Mouse (Mus musculus): Measurements from ENCODE around the gene Asic2. TPM values are rescaled to one million over a fixed set of nuclear protein-coding genes. Genes with fewer than 3 reads are reported as not detected.

Asic2 gene
- polyA plus RNA-seq, 1 experiment from 2014 or later, result 17.7 TPM

DNA sequence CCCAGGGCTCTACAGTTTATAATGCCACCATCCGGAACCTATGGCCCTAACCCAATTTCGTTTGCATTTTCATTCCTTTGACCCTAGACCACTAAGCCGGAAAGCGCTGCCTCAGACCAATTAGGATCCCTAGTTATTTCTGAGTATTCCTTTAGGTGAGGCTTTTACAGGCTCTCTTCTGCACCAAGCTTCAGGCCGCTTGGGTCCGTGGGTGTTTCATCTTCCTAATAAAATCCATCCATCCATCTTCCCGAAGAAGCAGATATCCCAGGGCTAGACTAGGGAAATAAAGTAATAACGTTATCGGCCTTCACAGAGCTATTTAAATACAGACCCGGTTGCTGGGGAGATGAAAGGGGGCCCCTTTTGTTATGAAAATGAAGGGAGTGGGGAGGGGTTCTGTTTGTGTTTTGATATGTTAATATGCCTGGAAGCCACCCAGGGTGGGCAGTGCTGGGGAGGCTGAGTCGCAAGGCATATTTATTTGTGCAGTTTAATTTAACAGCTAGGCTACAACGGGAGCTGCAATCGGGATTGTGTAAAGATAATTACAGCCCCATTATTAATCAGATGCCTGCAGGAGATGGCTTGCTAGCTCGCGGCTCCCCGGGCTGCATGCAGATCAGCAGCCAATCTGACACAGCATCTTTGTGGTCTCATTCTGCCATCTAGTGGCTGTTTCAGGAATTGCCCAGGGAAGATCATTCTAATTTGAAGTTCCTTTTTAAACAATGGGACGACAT is 355.3 kb downstream of the Asic2 start:
- no peaks in the 10 kb centered on the region for H3K36me3 ChIP-seq
- H3K9ac ChIP-seq, result peak overlapping the region; percentile 40
- H3K9me3 ChIP-seq, result no peaks in the 10 kb centered on the region
- peak overlapping the region; percentile 58 for H3K4me2 ChIP-seq
- H3K27ac ChIP-seq (replicated peaks), result peak overlapping the region; percentile 85
- peak; percentile 89 for ATAC-seq (ENCODE audit: low FRiP score, low read depth)
- peak overlapping the region; percentile 24 for H3K4me3 ChIP-seq
- under 1% methylated on average over 17 of the region's 17 CpGs for WGBS
- H3K27me3 ChIP-seq, result no peaks in the 10 kb centered on the region
- H3K4me1 ChIP-seq (replicated peaks), result peaks cover 28% of the 10 kb centered on the region

DNA sequence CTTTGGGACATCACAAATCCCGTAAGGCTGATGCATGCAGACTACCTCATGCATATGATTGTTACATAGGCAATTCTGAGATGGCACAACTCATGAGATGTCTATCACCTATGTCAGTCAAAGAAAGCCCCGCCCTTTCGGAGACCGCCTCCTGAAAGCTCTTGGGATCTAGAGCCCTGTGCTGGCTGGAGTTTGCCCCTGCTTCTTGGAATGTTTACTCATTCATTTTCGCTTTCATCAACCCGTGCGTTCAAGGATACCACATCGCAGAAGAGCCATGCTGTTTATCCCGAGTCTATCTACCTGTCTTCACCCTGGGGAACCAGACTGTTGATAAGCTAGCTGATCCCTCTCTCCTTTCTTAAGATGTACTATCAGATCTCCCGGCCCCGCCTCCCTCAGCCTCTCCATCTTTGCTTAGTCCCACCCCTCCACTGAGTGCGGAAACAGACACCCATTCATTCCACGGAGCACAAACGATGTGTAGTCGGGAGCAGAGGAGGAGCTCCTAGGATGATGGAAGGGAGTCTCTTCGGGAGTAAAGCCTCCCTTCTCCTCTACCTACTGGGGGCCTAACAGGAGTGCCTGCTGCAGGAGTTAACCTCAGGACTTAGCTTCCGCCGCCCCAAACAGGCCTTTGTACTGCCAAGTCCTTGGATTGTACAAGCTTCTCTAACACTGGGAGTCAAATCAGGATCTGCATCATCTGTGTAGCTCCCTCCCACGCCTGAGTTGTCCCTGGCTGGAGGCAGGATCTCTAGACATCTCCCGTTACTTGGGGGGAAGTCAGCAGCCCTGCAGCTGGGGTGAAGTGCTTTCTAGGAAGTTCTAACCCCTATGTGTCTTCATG is 356.1 kb downstream of the Asic2 start:
- no peaks in the 10 kb centered on the region for H3K9me3 ChIP-seq
- peaks cover 28% of the 10 kb centered on the region for H3K4me1 ChIP-seq (replicated peaks)
- H3K27ac ChIP-seq (replicated peaks), result peak overlapping the region; percentile 85
- H3K9ac ChIP-seq, result peak overlapping the region; percentile 32
- WGBS, result 7% methylated on average over 20 of the region's 20 CpGs
- no peaks in the 10 kb centered on the region for H3K27me3 ChIP-seq
- H3K4me3 ChIP-seq, result peak overlapping the region; percentile 24
- H3K4me2 ChIP-seq, result peak overlapping the region; percentile 58
- no peaks in the 10 kb centered on the region for H3K36me3 ChIP-seq
- peak; percentile 81 for ATAC-seq (ENCODE audit: low FRiP score, low read depth)

DNA sequence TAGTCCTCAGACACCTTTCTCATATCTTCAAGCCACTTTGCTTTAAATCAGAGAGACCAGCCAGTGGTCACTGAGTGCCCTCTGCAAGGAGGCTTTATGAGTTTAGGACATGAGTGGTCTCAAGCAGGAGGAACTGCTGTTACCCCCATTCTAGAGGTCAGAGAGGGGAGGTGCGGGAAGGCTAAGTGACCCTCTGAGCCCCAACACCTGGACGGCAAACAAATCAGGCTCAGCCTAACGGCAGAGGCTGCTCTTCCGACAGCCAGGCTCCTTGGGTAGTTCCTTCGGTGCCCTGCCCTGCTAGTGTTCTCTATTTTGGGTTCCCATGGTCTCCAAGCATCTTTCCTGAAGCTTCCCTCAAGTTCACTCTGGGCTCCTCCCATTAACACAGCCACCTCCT is 357.8 kb downstream of the Asic2 start:
- H3K9me3 ChIP-seq, result no peaks in the 10 kb centered on the region
- peaks cover 28% of the 10 kb centered on the region for H3K4me1 ChIP-seq (replicated peaks)
- no peak overlapping the region for H3K27ac ChIP-seq (replicated peaks)
- no peak overlapping the region for H3K4me2 ChIP-seq
- no peaks in the 10 kb centered on the region for H3K27me3 ChIP-seq
- 92% methylated on average over 5 of the region's 5 CpGs for WGBS
- no peak overlapping the region for H3K9ac ChIP-seq
- no peak for ATAC-seq (ENCODE audit: low FRiP score, low read depth)
- H3K4me3 ChIP-seq, result no peak overlapping the region
- H3K36me3 ChIP-seq, result no peaks in the 10 kb centered on the region

DNA sequence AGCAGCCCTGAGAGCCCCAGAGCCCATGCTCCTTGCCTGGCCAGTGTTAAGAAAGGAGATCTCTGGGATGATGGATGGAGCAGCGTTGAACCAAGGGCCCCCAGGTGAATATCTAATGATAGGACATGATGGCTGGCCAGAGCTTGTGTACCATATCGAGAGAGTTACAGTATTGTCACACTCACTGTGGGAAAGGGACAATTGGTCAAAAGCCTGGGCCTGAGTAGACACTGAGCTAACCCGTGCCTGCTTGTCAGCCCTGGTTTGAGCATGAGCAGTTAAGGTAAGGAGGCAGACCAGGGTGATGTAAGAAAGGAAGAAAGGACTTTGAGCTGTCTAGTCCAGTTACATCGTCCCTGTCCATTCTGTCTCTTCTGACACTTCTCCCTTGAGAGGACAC is 365.3 kb downstream of the Asic2 start:
- Histone ChIP-seq H3K9ac (no peak overlapping the region), H3K4me2 (no peak overlapping the region), H3K9me3 (no peaks in the 10 kb centered on the region), H3K27me3 (no peaks in the 10 kb centered on the region), H3K4me1 (replicated peaks) (no peaks in the 10 kb centered on the region), H3K36me3 (no peaks in the 10 kb centered on the region), H3K27ac (replicated peaks) (no peak overlapping the region), H3K4me3 (no peak overlapping the region)
- 80% methylated on average over 4 of the region's 4 CpGs for WGBS
- no peak for ATAC-seq (ENCODE audit: low FRiP score, low read depth)

DNA sequence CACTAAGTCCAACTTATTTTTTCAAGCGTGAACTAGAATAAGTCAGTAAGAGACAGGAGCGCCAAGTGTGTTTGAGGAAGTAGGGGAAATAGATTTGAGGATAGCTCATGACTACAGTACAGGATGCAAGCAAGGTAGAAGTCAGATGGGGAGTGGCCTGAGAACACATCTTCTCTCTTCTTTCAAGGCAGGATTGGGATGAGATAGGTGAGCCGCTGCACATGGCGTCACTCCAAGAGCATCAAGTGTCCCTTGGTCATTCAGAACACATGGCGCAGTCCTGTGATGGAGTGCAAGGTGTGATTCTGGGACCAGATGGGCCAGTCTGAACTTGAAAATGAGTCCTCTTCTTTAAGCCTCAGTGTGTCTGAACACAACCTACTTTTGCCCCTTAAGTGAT is 366.5 kb downstream of the Asic2 start:
- H3K9ac ChIP-seq, result no peak overlapping the region

DNA sequence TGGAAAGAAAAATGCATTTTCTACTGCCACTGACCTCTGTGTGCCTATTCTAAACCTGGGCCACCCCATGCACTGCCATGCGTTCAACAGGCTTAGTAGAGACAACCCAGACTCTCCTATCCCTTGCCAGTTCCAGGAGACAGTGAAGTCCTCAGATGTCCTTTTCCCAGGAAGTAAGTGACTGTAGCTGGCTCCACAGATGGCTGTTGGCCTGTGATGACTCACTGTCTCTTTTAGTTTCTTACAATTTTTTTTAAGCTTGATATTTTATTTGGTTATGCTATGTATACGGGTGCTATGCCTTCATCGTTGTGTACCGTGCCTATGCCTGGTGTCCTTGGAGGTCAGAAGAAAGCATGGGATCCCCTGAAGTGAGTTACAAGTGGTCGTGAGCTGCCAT is 370.7 kb downstream of the Asic2 start:
- no peak for ATAC-seq (ENCODE audit: low FRiP score, low read depth)
- H3K9ac ChIP-seq, result no peak overlapping the region
- H3K4me2 ChIP-seq, result no peak overlapping the region
- H3K27ac ChIP-seq (replicated peaks), result no peak overlapping the region
- WGBS, result 91% methylated on average over 5 of the region's 5 CpGs
- peaks cover 18% of the 10 kb centered on the region; the same call in 1 of the 2 replicates for H3K4me1 ChIP-seq (replicated peaks)
- no peak overlapping the region for H3K4me3 ChIP-seq
- no peaks in the 10 kb centered on the region for H3K9me3 ChIP-seq
- no peaks in the 10 kb centered on the region for H3K36me3 ChIP-seq
- no peaks in the 10 kb centered on the region for H3K27me3 ChIP-seq

More for the DNA sequence above, 366.5 kb downstream of the Asic2 start:
- Histone ChIP-seq H3K4me2 (no peak overlapping the region), H3K36me3 (no peaks in the 10 kb centered on the region), H3K27me3 (no peaks in the 10 kb centered on the region), H3K4me3 (no peak overlapping the region), H3K9me3 (no peaks in the 10 kb centered on the region), H3K4me1 (replicated peaks) (no peaks in the 10 kb centered on the region), H3K27ac (replicated peaks) (no peak overlapping the region)
- 98% methylated on average over 5 of the region's 5 CpGs for WGBS
- no peak for ATAC-seq (ENCODE audit: low FRiP score, low read depth)

DNA sequence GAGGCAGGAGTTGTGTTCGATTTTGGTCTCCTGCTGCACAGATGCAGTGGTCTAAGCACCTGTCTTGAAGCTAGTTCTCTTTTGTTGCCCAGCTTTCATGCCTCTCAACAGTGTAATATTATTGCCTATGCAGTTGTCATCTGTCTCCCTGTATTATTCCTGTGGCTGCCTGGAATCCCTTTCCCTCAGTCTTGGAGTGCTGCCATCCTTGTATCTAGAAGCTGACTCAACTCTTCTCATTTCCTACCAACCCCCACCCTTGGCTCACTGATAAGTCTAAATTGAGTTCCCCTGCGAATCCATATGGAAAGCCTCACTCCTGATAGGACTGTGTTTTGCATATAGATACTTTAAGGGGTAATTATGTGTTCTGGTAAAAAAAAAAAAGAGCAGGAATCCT is 373.0 kb downstream of the Asic2 start:
- ATAC-seq (ENCODE audit: low FRiP score, low read depth), result no peak
- peaks cover 18% of the 10 kb centered on the region for H3K4me1 ChIP-seq (replicated peaks)
- no peaks in the 10 kb centered on the region for H3K36me3 ChIP-seq
- H3K9me3 ChIP-seq, result no peaks in the 10 kb centered on the region
- no peak overlapping the region; the same call in 1 of the 2 replicates for H3K27ac ChIP-seq (replicated peaks)
- no peaks in the 10 kb centered on the region for H3K27me3 ChIP-seq
- 72% methylated on average over 2 of the region's 2 CpGs for WGBS
- no peak overlapping the region for H3K4me2 ChIP-seq
- H3K9ac ChIP-seq, result no peak overlapping the region
- no peak overlapping the region for H3K4me3 ChIP-seq

DNA sequence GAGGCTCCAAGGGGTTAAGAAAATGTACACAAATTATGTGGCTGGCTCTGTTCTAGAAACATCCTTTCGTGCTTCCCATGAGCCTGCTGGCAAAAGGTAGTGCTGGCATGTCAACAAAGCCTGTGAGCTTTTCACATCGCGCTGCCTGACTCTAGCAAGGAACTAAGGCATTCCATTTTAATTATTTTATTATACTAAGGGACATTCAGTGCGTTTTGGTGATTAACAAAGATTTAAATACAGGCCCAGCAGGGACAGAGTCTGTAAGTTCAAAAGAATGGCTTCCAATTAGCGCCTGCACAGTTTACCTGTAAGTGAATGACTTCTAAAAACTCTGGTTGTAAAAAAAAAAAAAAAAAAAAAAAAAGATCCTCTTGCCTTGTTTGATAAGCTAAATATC is 375.5 kb downstream of the Asic2 start:
- Histone ChIP-seq H3K4me3 (no peak overlapping the region), H3K4me1 (replicated peaks) (peaks cover 31% of the 10 kb centered on the region), H3K36me3 (no peaks in the 10 kb centered on the region), H3K27me3 (no peaks in the 10 kb centered on the region), H3K9me3 (no peaks in the 10 kb centered on the region), H3K4me2 (no peak overlapping the region), H3K9ac (no peak overlapping the region), H3K27ac (replicated peaks) (no peak overlapping the region)
- WGBS, result 44% methylated on average over 5 of the region's 5 CpGs
- no peak for ATAC-seq (ENCODE audit: low FRiP score, low read depth)

DNA sequence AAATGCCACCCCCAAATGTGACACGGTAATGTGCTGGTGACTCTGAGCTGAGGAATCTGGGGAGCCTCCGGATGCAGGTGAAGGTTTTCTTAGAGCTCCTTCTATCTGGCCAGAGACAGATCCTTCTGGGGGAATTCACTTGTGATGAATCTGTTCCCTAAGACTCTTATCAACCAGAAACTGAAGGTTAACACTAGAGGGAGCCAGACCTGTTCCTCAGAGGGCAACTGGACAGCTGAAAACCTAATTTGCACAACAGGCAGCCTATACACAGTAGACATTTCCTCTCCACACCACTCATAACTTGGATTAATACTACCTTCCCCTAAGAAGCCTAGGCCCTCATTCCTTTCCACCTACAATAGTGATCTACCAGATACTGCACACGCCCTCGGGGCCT is 377.3 kb downstream of the Asic2 start:
- H3K36me3 ChIP-seq, result no peaks in the 10 kb centered on the region
- H3K27me3 ChIP-seq, result no peaks in the 10 kb centered on the region
- H3K4me1 ChIP-seq (replicated peaks), result peaks cover 33% of the 10 kb centered on the region
- H3K4me2 ChIP-seq, result no peak overlapping the region
- H3K27ac ChIP-seq (replicated peaks), result no peak overlapping the region
- no peak overlapping the region for H3K4me3 ChIP-seq
- no peaks in the 10 kb centered on the region for H3K9me3 ChIP-seq
- H3K9ac ChIP-seq, result no peak overlapping the region
- WGBS, result 78% methylated on average over 4 of the region's 4 CpGs
- ATAC-seq (ENCODE audit: low FRiP score, low read depth), result no peak

DNA sequence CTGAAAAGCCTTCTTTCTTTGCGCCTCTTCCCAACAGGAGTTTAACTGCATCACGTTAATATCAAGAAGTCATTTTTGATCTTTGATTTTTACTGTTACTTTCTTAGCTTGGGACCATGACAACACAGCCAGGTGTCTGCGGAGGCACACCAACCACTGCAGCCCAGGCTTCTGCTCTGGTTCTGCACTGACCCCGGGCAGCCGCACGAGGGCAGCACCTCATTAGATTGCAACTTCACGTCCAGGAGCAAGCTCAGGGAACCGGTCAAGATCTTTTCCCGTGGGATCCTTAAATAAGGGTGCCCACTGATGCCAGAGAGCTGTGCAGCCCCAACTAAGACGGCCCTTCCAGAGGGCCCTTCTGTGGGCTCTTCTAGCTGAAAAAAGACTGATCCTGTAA is 379.6 kb downstream of the Asic2 start:
- no peak overlapping the region for H3K4me2 ChIP-seq
- no peaks in the 10 kb centered on the region for H3K36me3 ChIP-seq
- peaks cover 20% of the 10 kb centered on the region for H3K4me1 ChIP-seq (replicated peaks)
- ATAC-seq (ENCODE audit: low FRiP score, low read depth), result no peak
- H3K27ac ChIP-seq (replicated peaks), result no peak overlapping the region
- H3K27me3 ChIP-seq, result no peaks in the 10 kb centered on the region
- H3K4me3 ChIP-seq, result no peak overlapping the region
- WGBS, result 10% methylated on average over 10 of the region's 10 CpGs
- no peaks in the 10 kb centered on the region for H3K9me3 ChIP-seq
- H3K9ac ChIP-seq, result no peak overlapping the region

DNA sequence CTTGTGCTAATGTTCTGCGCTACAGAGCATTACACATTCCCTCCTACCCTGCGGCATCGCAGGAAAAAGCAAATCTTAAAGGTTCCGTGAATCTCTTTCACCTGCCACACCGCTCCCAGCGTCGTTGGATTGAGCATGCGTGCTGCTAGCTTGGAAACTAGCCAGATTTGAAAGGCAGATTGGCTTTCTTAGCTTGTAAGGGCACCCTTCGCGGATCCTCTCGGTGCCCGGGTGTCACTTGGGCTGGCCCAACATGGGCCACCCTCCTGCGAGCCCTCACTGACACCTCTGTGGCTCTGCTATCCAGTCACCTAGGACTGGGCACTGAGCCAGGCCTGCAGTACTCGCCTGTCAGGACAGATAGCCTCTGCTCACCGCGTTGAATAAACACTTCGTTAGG is 380.3 kb downstream of the Asic2 start:
- H3K27ac ChIP-seq (replicated peaks), result peak overlapping the region; percentile 63
- ATAC-seq (ENCODE audit: low FRiP score, low read depth), result 0 out of 2 replicates have a peak, but pooled peaks have one; percentile 15
- no peaks in the 10 kb centered on the region for H3K36me3 ChIP-seq
- no peak overlapping the region for H3K4me3 ChIP-seq
- no peaks in the 10 kb centered on the region for H3K9me3 ChIP-seq
- H3K4me1 ChIP-seq (replicated peaks), result peaks cover 14% of the 10 kb centered on the region
- WGBS, result 26% methylated on average over 17 of the region's 17 CpGs
- H3K9ac ChIP-seq, result no peak overlapping the region
- peak overlapping the region; percentile 46 for H3K4me2 ChIP-seq
- H3K27me3 ChIP-seq, result no peaks in the 10 kb centered on the region

DNA sequence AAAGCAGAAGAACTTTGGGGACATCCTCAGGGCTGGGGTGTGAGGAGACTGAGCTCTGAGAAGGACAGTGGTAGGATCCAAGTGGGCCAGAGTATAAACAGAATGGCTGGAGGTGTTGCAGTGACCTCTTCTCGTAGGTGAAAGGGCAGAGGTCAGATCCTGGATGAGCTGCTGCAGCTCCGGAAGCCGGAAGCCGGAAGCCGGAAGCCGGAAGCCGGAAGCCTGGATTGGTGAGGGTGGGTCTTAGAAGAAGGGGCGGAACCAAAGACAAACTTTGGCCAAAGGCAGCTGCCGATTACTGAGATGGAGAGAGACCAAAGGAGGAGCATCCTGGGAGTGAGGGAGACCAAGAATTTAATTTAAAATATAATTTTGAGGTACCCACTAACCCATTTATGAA is 381.1 kb downstream of the Asic2 start:
- Histone ChIP-seq H3K4me3 (no peak overlapping the region), H3K36me3 (no peaks in the 10 kb centered on the region), H3K9ac (no peak overlapping the region), H3K27me3 (no peaks in the 10 kb centered on the region), H3K4me2 (no peak overlapping the region), H3K27ac (replicated peaks) (no peak overlapping the region), H3K4me1 (replicated peaks) (peaks cover 14% of the 10 kb centered on the region), H3K9me3 (no peaks in the 10 kb centered on the region)
- 86% methylated on average over 9 of the region's 9 CpGs for WGBS
- no peak for ATAC-seq (ENCODE audit: low FRiP score, low read depth)
